Mouse (Mus musculus): ENCODE measurements at regions not wholly inside any gene's neighbourhood (a gene's known extent, or its start where the extent isn't known, plus 50 kb on each side); places are given as distances from the start of the nearest gene placed in this dataset.
A peak's percentile ranks its signal among the peaks of the same experiment; 100 is the strongest.

DNA sequence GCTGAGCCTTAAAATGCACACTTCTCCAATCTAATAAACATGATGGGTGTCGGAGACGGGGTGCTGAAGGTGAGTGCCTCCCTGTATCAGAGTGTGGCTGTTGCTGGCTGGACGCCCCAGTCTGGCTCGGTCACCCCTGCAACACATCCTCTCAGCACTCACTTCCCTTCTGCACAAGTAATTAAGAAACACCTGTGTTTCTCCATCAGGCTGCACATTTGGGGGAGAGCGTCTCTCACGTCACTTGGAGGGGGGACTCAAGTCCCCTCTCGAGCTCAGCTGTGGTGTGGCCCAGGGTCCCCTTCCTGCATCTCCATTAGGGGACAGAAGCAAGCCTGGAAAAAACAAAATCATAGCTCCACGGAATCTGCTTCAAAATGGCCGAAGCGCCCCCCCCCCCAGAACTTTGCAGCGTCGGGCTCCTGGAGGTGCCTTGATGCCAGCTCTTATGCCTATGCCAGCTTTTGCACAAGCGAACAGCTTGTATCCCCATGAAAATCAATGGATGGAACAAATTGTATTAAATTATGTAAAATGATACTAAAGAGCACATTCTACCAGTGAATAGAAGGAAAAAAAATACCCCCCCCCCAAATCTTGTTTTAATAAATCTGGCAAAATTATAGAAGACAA is 377.4 kb downstream of the Zfp536 start:
- no peak for DNase-seq
- intact Hi-C loops (cut with DNase I; ENCODE audit: low total_unique reads) = no loop called here

GRCm38 (mm10) chr7:37403483-37403882 is 370.0 kb downstream of the Zfp536 start:
- no peak for DNase-seq
- intact Hi-C loops (cut with DNase I; ENCODE audit: low total_unique reads) = no loop called here

DNA sequence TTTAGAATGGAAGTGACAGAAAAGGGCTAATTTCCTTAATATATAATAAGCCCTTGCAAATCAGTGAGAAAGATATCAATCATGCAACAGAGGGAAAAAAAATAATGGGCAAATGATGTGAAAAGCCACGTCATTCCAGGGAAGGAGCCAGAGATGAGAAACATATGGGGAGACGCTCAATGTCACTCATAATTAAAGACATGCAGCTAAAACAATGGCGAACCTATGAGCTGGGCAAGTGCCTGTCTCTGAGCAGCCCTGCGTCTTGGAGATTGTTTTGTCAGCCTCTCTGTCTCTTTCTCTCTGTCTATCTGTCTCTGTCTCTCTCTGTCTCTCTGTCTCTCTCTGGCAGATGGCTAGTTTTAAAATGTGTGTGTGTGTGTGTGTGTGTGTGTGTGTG is 360.1 kb downstream of the Zfp536 start:
- DNase-seq = no peak
- intact Hi-C loops (cut with DNase I; ENCODE audit: low total_unique reads) = no loop called here

- peak; percentile 10 for DNase-seq
- intact Hi-C loops (cut with DNase I; ENCODE audit: low total_unique reads) = no loop called here
Measured at GRCm38 (mm10) chr7:37421704-37422103, 351.7 kb downstream of the Zfp536 start.

All from gastrocnemius, postnatal 14 days (tissue).